Mouse (Mus musculus): ENCODE data around the gene Plac9b. TPM values are rescaled to one million over a fixed set of nuclear protein-coding genes. Genes with fewer than 3 reads are reported as not detected.
"Not testable (repeated sequence)": the region's sequence is repeated elsewhere in the genome, so short reads cannot be mapped to it uniquely, and the experiment has no call there.

Plac9b gene
- polyA plus RNA-seq, 1 experiment from 2014 or later: 0.80 TPM

- not testable (repeated sequence) for H3K4me3 ChIP-seq; H3K9me3 ChIP-seq (replicated peaks); H3K4me1 ChIP-seq; H3K36me3 ChIP-seq; DNase-seq (ENCODE audit: low spot score); H3K27me3 ChIP-seq (ENCODE audit: low read depth, poor library complexity, severe bottlenecking); H3K27ac ChIP-seq (replicated peaks)
- no CpG with 5 or more reads among the region's 7 CpGs for WGBS
Observed at GRCm38 (mm10) chr14:26156032-26156431, 26.2 kb downstream of the Plac9b start.

- DNase-seq (ENCODE audit: low spot score); H3K27ac ChIP-seq (replicated peaks); H3K27me3 ChIP-seq (ENCODE audit: low read depth, poor library complexity, severe bottlenecking); H3K4me3 ChIP-seq; H3K4me1 ChIP-seq; H3K9me3 ChIP-seq (replicated peaks); H3K36me3 ChIP-seq: not testable (repeated sequence)
- WGBS: no CpG with 5 or more reads among the region's 2 CpGs
Observed at GRCm38 (mm10) chr14:26147095-26147494, 35.2 kb downstream of the Plac9b start.

- not testable (repeated sequence) for H3K4me3 ChIP-seq; H3K36me3 ChIP-seq; H3K27me3 ChIP-seq (ENCODE audit: low read depth, poor library complexity, severe bottlenecking); H3K9me3 ChIP-seq (replicated peaks); DNase-seq (ENCODE audit: low spot score); H3K4me1 ChIP-seq; H3K27ac ChIP-seq (replicated peaks)
- no CpG with 5 or more reads among the region's 7 CpGs for WGBS
Observed at GRCm38 (mm10) chr14:26119095-26119494, 63.2 kb downstream of the Plac9b start.

GRCm38 (mm10) chr14:26118550-26119000 is 63.7 kb downstream of the Plac9b start:
- H3K27me3 ChIP-seq (ENCODE audit: low read depth, poor library complexity, severe bottlenecking); H3K4me3 ChIP-seq; DNase-seq (ENCODE audit: low spot score); H3K4me1 ChIP-seq; H3K9me3 ChIP-seq (replicated peaks); H3K27ac ChIP-seq (replicated peaks); H3K36me3 ChIP-seq: not testable (repeated sequence)
- WGBS: no CpG with 5 or more reads among the region's 18 CpGs

- H3K9me3 ChIP-seq (replicated peaks); DNase-seq (ENCODE audit: low spot score); H3K4me3 ChIP-seq; H3K27me3 ChIP-seq (ENCODE audit: low read depth, poor library complexity, severe bottlenecking); H3K36me3 ChIP-seq; H3K4me1 ChIP-seq; H3K27ac ChIP-seq (replicated peaks): not testable (repeated sequence)
- WGBS: no CpG with 5 or more reads among the region's 7 CpGs
Observed at GRCm38 (mm10) chr14:26118150-26118549, 64.1 kb downstream of the Plac9b start, which contains the start of gene Duxbl2. Gene Duxbl2, plus strand, starts transcription at chr14:26118349.

Other genes starting within 250 kb of the Plac9b start
- not detected in 2 replicates for gene Cphx1, start 244.2 kb downstream of the Plac9b start, polyA plus RNA-seq (2016; fragmentation: Nextera tagmentation; extraction: Ambion mirVana)
- 4.9 and 6.7 TPM in 2 replicates for gene Duxbl1, start 203.9 kb downstream of the Plac9b start, polyA plus RNA-seq (2016; fragmentation: Nextera tagmentation; extraction: Ambion mirVana)
- 0.36 and 3.3 TPM in 2 replicates for gene Gm9780, start 139.8 kb downstream of the Plac9b start, polyA plus RNA-seq (2016; fragmentation: Nextera tagmentation; extraction: Ambion mirVana)
- 19.9 TPM in 2 replicates for gene Tmem254c, start 115.1 kb downstream of the Plac9b start, polyA plus RNA-seq (2016; fragmentation: Nextera tagmentation; extraction: Ambion mirVana)
- gene Cphx2, start 101.0 kb downstream of the Plac9b start, polyA plus RNA-seq (2016; fragmentation: Nextera tagmentation; extraction: Ambion mirVana): not detected in 2 replicates
- not detected in 2 replicates for gene Cphx3, start 100.2 kb downstream of the Plac9b start, polyA plus RNA-seq (2016; fragmentation: Nextera tagmentation; extraction: Ambion mirVana)
- not detected in 2 replicates for gene Duxbl2, start 64.1 kb downstream of the Plac9b start, polyA plus RNA-seq (2016; fragmentation: Nextera tagmentation; extraction: Ambion mirVana)
- gene Tmem254b, start 24.6 kb upstream of the Plac9b start, polyA plus RNA-seq (2016; fragmentation: Nextera tagmentation; extraction: Ambion mirVana): 15.9 and 20.4 TPM in 2 replicates
- gene Duxbl3, start 75.5 kb upstream of the Plac9b start, polyA plus RNA-seq (2016; fragmentation: Nextera tagmentation; extraction: Ambion mirVana): 6.6 and 9.5 TPM in 2 replicates